Mouse (Mus musculus) forebrain, embryonic 13.5 days (tissue): ENCODE results near the gene Nln. TPM values are rescaled to one million over a fixed set of nuclear protein-coding genes. Genes with fewer than 3 reads are reported as not detected.

Experiments used
- ATAC-seq: fragments of 200-750 bp; cut with Nextera tagmentation; 2 replicates; pipeline ENCODE4 v1.8.0; 2017
- H3K27ac ChIP-seq: fragments of 300-500 bp; sonication (generic); 2 replicates; pipeline ENCODE4 v1.5.1; 2015; ENCODE audit warnings: inconsistent platforms, mild to moderate bottlenecking, moderate library complexity
- H3K27me3 ChIP-seq: fragments of 300-500 bp; sonication (generic); 2 replicates; pipeline ENCODE4 v1.6.1; 2015; ENCODE audit warnings: mild to moderate bottlenecking, inconsistent platforms
- H3K36me3 ChIP-seq: fragments of 300-500 bp; sonication (generic); 2 replicates; pipeline ENCODE4 v1.6.1; 2015; ENCODE audit warnings: mild to moderate bottlenecking, inconsistent platforms; ENCODE audit not compliant: poor library complexity, severe bottlenecking
- H3K4me1 ChIP-seq: fragments of 300-500 bp; sonication (generic); 2 replicates; pipeline ENCODE4 v1.6.1; 2015; ENCODE audit warnings: inconsistent platforms
- H3K4me2 ChIP-seq: fragments of 300-500 bp; sonication (generic); 2 replicates; pipeline ENCODE4 v1.6.1; 2015; ENCODE audit warnings: inconsistent platforms, mild to moderate bottlenecking, moderate library complexity
- H3K4me3 ChIP-seq: fragments of 300-500 bp; sonication (generic); 2 replicates; pipeline ENCODE4 v1.5.1; 2015; ENCODE audit warnings: mild to moderate bottlenecking, inconsistent platforms
- H3K9ac ChIP-seq: fragments of 300-500 bp; sonication (generic); 2 replicates; pipeline ENCODE4 v1.6.1; 2015; ENCODE audit warnings: mild to moderate bottlenecking, inconsistent platforms
- H3K9me3 ChIP-seq: fragments of 300-500 bp; sonication (generic); replicated peaks from 2 replicates; pipeline ENCODE4 v1.6.1; 2016; ENCODE audit warnings: inconsistent platforms
- WGBS: fragments of 180-500 bp; shearing (Covaris S2); methylation state at CpG from one replicate; pipeline ENCODE4 v1.1.7; 2015; 5-methylcytosine and 5-hydroxymethylcytosine counted together
- polyA plus RNA-seq: library from polyadenylated mRNA; unstranded; fragments of >200 nt; fragmentation: Nextera tagmentation; extraction: Ambion mirVana; gene quantifications from 2 replicates; pipeline ENCODE4 v1.2.1, GENCODE M21; 2015

Gene Nln
- polyA plus RNA-seq, 1 experiment from 2014 or later, result 22.3 TPM

DNA sequence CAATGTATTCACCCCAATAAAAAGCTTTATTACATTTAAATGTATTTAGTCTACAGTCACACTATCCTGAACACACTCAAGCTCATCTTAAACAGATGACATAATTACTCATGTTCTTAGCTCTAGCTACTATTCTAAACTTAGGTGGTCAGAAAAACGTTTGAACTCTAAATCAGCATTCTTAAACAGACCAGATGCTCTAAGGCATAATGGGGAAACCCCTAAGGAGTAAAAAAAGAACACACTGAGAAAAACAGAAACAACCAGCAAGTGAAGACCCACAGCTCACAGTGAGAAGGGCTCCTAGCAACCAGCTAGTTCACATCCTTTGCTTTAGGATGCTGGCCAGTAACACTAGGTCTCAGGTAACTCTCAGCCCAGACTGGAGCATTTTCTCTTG, 17.7 kb downstream of the Nln start:
- no peaks in the 10 kb centered on the region for H3K9me3 ChIP-seq
- H3K4me1 ChIP-seq, result no peaks in the 10 kb centered on the region
- no peaks in the 10 kb centered on the region for H3K36me3 ChIP-seq
- no peak for ATAC-seq
- no peak overlapping the region for H3K4me2 ChIP-seq
- no peaks in the 10 kb centered on the region for H3K27me3 ChIP-seq
- 16% methylated on average over 1 of the region's 1 CpGs for whole genome bisulfite sequencing
- H3K9ac ChIP-seq, result no peak overlapping the region
- H3K4me3 ChIP-seq, result no peak overlapping the region
- no peak overlapping the region for H3K27ac ChIP-seq

DNA sequence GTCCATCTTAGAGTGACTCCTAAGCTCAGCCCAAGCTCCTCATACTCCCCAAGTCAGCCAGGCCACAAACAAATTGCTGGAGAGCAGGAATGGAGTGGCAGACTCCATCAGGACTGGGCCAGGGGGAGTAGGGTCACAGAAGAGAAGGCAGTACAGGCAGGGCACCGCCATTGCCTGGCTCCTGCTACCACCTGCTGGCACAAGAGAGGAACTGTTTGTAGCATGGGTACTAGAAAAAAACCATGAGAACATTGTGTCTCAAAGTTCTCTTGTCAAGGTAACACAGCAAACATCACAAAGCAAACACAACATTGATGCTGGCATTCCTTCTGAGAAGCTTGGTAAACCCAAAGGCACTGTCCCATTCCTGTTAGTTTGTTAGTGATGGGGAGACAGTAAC, 20.0 kb downstream of the Nln start:
- 12% methylated on average over 1 of the region's 1 CpGs for WGBS
- no peaks in the 10 kb centered on the region for H3K27me3 ChIP-seq
- no peak overlapping the region for H3K9ac ChIP-seq

DNA sequence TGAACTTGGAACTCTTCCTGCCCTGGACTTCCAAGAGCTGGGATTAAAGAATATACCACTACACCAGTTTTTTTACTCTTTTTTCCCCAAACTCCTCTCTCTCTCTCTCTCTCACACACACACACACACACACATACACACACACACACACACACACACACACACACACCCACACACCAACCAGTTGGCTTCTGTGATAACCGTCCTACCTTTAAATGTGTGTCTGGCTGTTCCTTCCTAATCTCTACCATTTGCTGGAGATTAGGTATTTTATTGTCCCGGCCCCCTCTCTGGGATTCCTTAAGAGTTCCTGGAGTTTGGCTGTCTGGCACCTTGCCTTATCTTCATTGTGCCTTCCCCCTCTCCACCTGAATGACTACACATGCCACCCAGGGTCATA, 24.8 kb downstream of the Nln start:
- WGBS, result 82% methylated on average over 2 of the region's 2 CpGs
- Histone ChIP-seq H3K36me3 (no peaks in the 10 kb centered on the region), H3K27ac (no peak overlapping the region), H3K9ac (no peak overlapping the region), H3K4me2 (no peak overlapping the region), H3K27me3 (no peaks in the 10 kb centered on the region), H3K4me3 (no peak overlapping the region), H3K4me1 (no peaks in the 10 kb centered on the region), H3K9me3 (no peaks in the 10 kb centered on the region)
- no peak for ATAC-seq

More for the DNA sequence above, 20.0 kb downstream of the Nln start:
- Histone ChIP-seq H3K27ac (no peak overlapping the region), H3K9me3 (no peaks in the 10 kb centered on the region), H3K36me3 (no peaks in the 10 kb centered on the region), H3K4me3 (no peak overlapping the region), H3K4me2 (no peak overlapping the region), H3K4me1 (no peaks in the 10 kb centered on the region)
- peak; percentile 78; the same call in 1 of the 2 replicates for ATAC-seq

DNA sequence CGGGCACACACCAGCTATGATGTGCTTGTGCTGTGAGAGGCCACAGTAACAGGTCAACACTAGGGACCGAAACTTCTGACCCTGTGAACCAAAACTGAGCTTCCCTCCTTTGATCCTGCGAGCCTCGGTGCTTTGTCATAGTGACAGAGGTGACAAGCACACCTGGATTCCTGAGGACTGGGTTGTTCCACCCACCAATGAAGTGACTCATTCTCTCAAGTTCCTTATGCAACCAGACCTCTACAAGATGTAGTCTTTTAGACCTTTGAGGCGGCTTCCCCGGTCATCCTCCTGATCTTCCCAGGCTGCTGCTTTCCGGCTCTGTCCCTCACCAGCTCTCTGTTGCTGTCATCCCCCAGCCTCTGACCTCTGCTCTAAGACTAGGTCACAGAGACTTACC, 26.9 kb downstream of the Nln start:
- 90% methylated on average over 7 of the region's 7 CpGs for WGBS

DNA sequence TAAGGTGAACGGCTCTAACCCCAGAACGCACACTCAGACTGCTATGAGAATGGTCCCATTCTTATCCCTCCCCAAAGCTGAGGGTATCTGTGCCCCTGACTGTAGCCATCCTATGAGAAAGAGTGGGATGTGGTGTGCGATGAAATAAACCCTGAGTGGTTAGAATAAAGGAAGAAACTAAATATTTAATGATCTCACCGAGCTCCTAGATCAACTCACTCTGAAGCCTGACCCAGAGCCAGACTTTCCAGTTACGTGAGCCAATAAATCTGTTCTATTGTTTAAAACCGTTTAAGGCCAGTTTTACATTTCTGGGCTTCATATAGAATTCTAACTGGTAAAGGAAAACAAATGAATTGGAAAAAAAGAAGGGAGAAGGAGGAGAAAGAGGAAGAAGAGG, 32.4 kb downstream of the Nln start:
- Histone ChIP-seq H3K27me3 (no peaks in the 10 kb centered on the region), H3K9ac (no peak overlapping the region), H3K4me1 (no peaks in the 10 kb centered on the region), H3K4me2 (no peak overlapping the region), H3K27ac (no peak overlapping the region), H3K36me3 (peaks cover 12% of the 10 kb centered on the region), H3K4me3 (no peak overlapping the region), H3K9me3 (no peaks in the 10 kb centered on the region)
- ATAC-seq, result no peak
- WGBS, result 78% methylated on average over 6 of the region's 6 CpGs

More for the DNA sequence above, 26.9 kb downstream of the Nln start:
- ATAC-seq, result no peak
- H3K9ac ChIP-seq, result no peak overlapping the region
- no peak overlapping the region for H3K27ac ChIP-seq
- H3K9me3 ChIP-seq, result no peaks in the 10 kb centered on the region
- no peaks in the 10 kb centered on the region for H3K27me3 ChIP-seq
- H3K4me2 ChIP-seq, result no peak overlapping the region
- peaks cover 3% of the 10 kb centered on the region; the same call in 1 of the 2 replicates for H3K36me3 ChIP-seq
- no peak overlapping the region for H3K4me3 ChIP-seq
- no peaks in the 10 kb centered on the region for H3K4me1 ChIP-seq

DNA sequence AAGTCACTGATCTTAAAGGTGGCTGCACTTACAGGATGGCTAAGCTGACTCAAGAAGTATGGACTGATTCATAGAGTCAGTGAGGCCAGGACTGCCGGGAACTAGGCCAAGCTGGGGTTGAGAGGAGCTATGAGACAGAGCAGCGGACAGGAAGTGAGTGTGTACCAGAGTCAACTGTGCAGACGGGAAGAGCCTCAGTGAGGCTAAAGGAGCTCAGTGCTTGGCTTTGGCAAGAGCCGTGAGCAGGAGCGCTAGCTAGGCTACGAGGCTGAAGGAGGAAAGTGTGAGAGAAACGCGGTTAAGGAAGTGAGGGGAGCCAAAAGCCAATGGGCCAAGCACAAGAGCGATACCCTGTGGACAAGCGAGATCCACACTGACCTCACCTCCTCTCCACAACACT, 34.7 kb downstream of the Nln start:
- Histone ChIP-seq H3K27ac (no peak overlapping the region), H3K27me3 (no peaks in the 10 kb centered on the region), H3K36me3 (peaks cover 16% of the 10 kb centered on the region), H3K4me3 (no peak overlapping the region), H3K9me3 (no peaks in the 10 kb centered on the region), H3K9ac (no peak overlapping the region), H3K4me1 (no peaks in the 10 kb centered on the region), H3K4me2 (no peak overlapping the region)
- ATAC-seq, result no peak
- WGBS, result 87% methylated on average over 10 of the region's 10 CpGs

DNA sequence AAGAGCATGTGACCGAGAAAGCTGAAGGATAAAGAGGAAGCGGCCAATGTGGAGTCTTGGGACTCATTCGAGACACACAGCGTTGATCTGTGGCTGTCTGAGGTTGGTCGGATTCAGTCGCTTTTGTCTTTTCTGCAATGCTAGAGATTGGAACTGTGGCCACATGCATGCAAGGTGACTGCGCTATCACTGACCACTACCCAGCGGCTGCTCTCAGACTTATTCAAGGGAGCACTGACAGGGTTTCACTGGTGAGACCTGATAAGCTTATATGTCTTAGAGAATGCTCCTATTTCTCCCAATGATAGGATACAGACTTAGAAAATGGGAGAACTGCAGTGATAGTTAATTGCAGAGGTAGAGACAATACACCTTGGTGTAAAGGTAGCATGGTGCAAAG, 35.2 kb downstream of the Nln start:
- Histone ChIP-seq H3K4me2 (no peak overlapping the region), H3K27ac (no peak overlapping the region), H3K4me3 (no peak overlapping the region), H3K4me1 (no peaks in the 10 kb centered on the region), H3K9me3 (no peaks in the 10 kb centered on the region), H3K27me3 (no peaks in the 10 kb centered on the region), H3K9ac (no peak overlapping the region), H3K36me3 (peaks cover 17% of the 10 kb centered on the region)
- ATAC-seq, result no peak
- WGBS, result 92% methylated on average over 8 of the region's 8 CpGs

DNA sequence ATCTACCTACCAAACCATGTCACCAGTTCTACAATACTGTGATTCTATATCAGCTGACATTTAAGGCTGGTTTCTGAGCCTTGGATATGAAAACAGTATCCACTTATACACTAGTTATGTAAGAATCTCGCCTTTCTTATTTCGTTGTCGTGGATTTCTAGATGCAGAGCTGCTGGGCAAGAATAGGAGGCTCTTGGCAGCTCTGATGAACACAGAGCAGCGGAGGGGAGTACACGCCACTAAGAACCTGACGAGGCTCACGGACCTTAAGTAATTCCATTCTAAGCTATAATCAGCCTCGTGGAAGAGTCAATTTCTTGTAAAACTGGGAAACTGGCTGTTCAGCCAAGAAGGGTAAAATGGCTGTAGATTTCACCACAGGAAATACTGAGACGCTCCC, 37.1 kb downstream of the Nln start:
- peaks cover 19% of the 10 kb centered on the region for H3K36me3 ChIP-seq
- ATAC-seq, result no peak
- H3K27me3 ChIP-seq, result no peaks in the 10 kb centered on the region
- H3K4me2 ChIP-seq, result no peak overlapping the region
- no peak overlapping the region for H3K27ac ChIP-seq
- H3K4me3 ChIP-seq, result no peak overlapping the region
- WGBS, result 86% methylated on average over 9 of the region's 9 CpGs
- no peaks in the 10 kb centered on the region for H3K4me1 ChIP-seq
- H3K9ac ChIP-seq, result no peak overlapping the region
- H3K9me3 ChIP-seq, result no peaks in the 10 kb centered on the region

DNA sequence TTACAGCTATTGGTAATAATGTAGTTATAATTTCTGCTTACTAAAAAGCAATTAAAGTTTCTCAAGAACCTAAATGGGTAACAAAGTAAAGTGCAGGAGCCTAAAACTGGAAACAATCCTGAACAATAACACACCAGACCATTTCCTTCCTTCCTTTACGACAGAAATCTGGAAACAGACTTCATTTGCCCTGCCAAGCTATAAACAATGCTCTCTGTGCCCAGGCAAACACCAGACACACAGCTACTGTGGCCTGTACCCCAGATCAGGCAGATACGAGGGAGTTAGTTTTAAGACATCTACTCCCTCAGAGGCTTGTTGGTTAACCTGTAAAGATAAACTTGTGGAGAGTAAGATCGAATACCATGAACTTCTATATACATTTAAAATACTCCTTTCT, 38.7 kb downstream of the Nln start:
- Histone ChIP-seq H3K4me2 (no peak overlapping the region), H3K4me1 (no peaks in the 10 kb centered on the region), H3K36me3 (peaks cover 19% of the 10 kb centered on the region), H3K9ac (no peak overlapping the region), H3K27ac (no peak overlapping the region), H3K4me3 (no peak overlapping the region), H3K9me3 (no peaks in the 10 kb centered on the region), H3K27me3 (no peaks in the 10 kb centered on the region)
- no peak for ATAC-seq
- 85% methylated on average over 3 of the region's 3 CpGs for WGBS

DNA sequence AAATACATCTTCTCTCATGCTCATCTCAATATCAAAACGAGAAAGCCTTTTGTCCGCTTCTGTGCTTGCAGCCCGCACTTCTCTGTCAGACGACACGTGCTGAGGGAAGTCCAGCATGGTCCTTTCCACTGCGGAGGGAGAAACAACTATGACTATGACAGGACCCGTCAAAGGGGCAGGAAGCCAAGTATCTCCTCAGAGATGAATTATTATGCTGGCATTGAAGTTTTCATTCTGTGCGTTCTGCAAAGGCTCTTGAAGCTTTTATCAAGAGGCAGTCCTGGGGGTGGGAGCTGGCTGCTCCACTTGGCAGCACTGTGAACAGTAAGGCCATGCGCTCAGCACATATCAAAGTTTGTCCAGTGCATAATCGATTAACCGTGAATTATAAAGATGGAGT, 40.2 kb downstream of the Nln start:
- WGBS, result 89% methylated on average over 11 of the region's 11 CpGs
- H3K9me3 ChIP-seq, result no peaks in the 10 kb centered on the region
- no peak overlapping the region for H3K4me2 ChIP-seq
- no peaks in the 10 kb centered on the region for H3K27me3 ChIP-seq
- H3K27ac ChIP-seq, result no peak overlapping the region
- peaks cover 19% of the 10 kb centered on the region; the same call in 1 of the 2 replicates for H3K36me3 ChIP-seq
- H3K4me1 ChIP-seq, result no peaks in the 10 kb centered on the region
- no peak for ATAC-seq
- H3K9ac ChIP-seq, result no peak overlapping the region
- H3K4me3 ChIP-seq, result no peak overlapping the region

DNA sequence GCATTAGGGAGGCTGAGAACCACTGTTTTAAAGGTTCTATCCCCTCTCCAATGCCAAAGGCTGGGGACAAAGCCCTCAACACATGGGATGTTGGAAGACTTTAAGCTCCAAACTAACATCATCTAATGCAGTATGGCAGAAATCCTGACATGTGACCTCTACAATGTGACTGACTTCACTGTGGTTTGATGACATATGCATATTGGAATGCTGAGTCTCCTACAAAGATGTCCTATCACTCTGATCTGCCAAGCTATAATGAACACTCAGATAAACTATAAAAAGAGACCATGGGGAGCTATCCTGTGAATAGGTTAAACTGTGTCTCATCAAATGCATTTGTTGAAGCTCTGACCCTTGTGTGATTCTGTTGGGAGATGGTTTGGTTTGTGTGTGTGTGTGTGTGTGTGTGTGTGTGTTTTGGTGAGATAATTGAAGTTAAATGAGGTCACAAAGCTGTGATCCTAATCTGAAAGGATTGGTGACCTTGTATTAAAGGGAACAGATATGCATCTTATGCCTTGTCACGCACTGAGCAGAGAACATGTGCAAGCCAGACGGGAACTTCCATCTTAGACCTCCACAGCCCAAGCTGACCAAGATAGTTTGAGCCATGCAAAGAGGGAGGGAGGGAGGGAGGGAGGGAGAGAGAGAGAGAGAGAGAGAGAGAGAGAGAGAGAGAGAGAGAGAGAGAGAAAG, 43.6 kb downstream of the Nln start:
- H3K4me1 ChIP-seq, result peaks cover 11% of the 10 kb centered on the region
- no peak for ATAC-seq
- H3K27ac ChIP-seq, result no peak overlapping the region
- H3K36me3 ChIP-seq, result peaks cover 11% of the 10 kb centered on the region; the same call in 1 of the 2 replicates
- 86% methylated on average over 2 of the region's 2 CpGs for WGBS
- H3K9ac ChIP-seq, result no peak overlapping the region
- H3K4me2 ChIP-seq, result no peak overlapping the region
- H3K27me3 ChIP-seq, result no peaks in the 10 kb centered on the region
- no peak overlapping the region for H3K4me3 ChIP-seq
- no peaks in the 10 kb centered on the region for H3K9me3 ChIP-seq

DNA sequence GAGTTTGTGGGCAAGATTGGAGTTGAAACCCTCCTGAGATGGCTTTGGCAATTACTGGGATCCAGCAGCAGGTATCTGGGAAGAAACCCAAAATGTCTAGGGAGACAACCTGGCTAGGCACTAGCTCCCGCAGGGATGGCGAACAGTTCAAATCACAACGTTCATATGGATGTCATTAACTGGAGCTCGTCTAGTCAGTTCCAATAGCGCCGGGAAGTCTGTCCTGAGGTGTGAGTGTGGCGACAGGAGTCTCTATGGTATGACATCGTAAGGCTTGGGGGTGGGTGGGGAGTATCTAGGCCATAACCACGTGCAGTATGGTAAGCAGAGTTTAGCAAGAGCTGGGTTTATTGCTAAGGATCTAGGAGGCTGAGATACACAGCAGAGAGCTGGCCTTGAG, 46.4 kb downstream of the Nln start:
- Histone ChIP-seq H3K27me3 (no peaks in the 10 kb centered on the region), H3K9me3 (no peaks in the 10 kb centered on the region), H3K4me3 (no peak overlapping the region), H3K4me2 (no peak overlapping the region), H3K4me1 (peaks cover 11% of the 10 kb centered on the region), H3K27ac (no peak overlapping the region), H3K9ac (no peak overlapping the region), H3K36me3 (peaks cover 10% of the 10 kb centered on the region; the same call in 1 of the 2 replicates)
- ATAC-seq, result no peak
- WGBS, result 88% methylated on average over 9 of the region's 9 CpGs
